Mouse (Mus musculus): ENCODE measurements at regions not wholly inside any gene's neighbourhood (a gene's known extent, or its start where the extent isn't known, plus 50 kb on each side); places are given as distances from the start of the nearest gene placed in this dataset.

DNA sequence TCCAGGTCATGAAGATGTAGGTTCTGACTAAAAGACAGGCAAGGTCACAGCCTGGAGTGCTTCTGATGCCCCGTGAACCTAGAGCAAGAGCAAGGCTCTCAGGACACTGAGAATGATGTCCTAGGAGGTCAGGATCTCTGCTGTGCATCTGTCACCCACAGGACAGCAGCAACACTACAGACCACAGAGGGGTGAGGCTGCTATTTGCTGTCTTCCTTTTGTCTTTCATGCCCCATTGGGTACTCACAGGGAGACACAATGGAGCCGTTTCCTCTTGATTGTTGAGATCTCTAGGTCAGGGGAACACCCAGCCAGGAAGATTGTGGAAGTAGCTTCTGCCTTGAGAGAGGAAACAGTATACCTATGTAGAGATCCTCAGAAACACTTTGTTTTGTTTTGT is 339.9 kb downstream of the Mex3b start:
- TF ChIP-seq CTCF (IDR thresholded peaks at IDR 0.05; ENCODE audit: control insufficient read depth, insufficient read depth, low read length) (no peak), POLR2A (IDR thresholded peaks at IDR 0.05; ENCODE audit: borderline replicate concordance, control insufficient read depth, low read depth, low read length) (no peak)

All from bone marrow, adult 2 months (tissue).